Mouse (Mus musculus): ENCODE data around the gene Scfd2. TPM values are rescaled to one million over a fixed set of nuclear protein-coding genes. Genes with fewer than 3 reads are reported as not detected.

Scfd2 gene
- polyA plus RNA-seq, 1 experiment from 2014 or later, result 17.2 TPM

- no peak overlapping the region; the same call in 1 of the 2 replicates for H3K27ac ChIP-seq
- H3K36me3 ChIP-seq, result no peaks in the 10 kb centered on the region
- no peaks in the 10 kb centered on the region for H3K9me3 ChIP-seq
- H3K27me3 ChIP-seq, result no peaks in the 10 kb centered on the region
- 60% methylated on average over 6 of the region's 6 CpGs for WGBS
- no peak overlapping the region for H3K9ac ChIP-seq
- ATAC-seq (ENCODE audit: insufficient number of reproducible peaks, insufficient read depth, low FRiP score, low TSS enrichment, low read depth), result no peak
- no peak overlapping the region for H3K4me2 ChIP-seq
- H3K4me1 ChIP-seq, result peaks cover 66% of the 10 kb centered on the region
- no peak overlapping the region for H3K4me3 ChIP-seq
Measured at GRCm38 (mm10) chr5:74163141-74163540, 368.4 kb downstream of the Scfd2 start.

- no peak for ATAC-seq (ENCODE audit: insufficient number of reproducible peaks, insufficient read depth, low FRiP score, low TSS enrichment, low read depth)
- H3K4me2 ChIP-seq, result peak overlapping the region; percentile 56
- peak overlapping the region; percentile 11 for H3K4me3 ChIP-seq
- WGBS, result 15% methylated on average over 3 of the region's 3 CpGs
- H3K36me3 ChIP-seq, result no peaks in the 10 kb centered on the region
- 0 out of 2 replicates have a peak overlapping the region, but pooled peaks have one; percentile 17 for H3K9ac ChIP-seq
- no peaks in the 10 kb centered on the region for H3K27me3 ChIP-seq
- no peaks in the 10 kb centered on the region for H3K9me3 ChIP-seq
- peaks cover 66% of the 10 kb centered on the region for H3K4me1 ChIP-seq
- H3K27ac ChIP-seq, result peak overlapping the region; percentile 96
Measured at GRCm38 (mm10) chr5:74162013-74162412, 369.5 kb downstream of the Scfd2 start.

DNA sequence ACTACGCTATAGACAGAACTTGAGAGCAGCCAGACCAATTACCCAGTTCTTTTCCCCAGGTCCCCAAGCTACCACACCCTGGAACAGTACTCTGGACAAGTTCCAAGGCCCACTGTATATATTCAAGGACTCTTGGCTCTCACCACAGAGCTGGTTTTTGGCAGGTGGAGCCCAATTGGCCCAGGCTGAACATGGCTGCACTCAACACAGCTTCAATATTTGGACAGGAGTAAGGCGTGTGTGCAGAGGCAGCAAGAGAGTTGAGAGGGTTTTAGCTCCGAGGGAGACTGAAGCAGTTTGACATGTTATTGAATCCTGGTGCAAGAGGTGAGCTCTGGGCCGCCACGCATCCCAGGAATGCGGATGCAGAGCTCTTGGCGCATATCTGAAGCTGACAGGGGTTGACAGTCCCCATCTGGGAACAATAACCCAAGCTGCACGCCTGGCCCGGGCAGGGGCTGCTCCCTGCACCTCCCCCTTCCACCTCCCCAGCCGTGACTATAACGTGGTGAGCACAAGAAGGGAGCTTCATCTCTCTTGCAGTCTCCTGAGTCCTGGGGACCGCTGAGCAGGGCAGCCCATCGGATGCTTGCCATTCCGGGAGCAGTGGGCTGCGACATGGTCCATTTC lies 370.1 kb downstream of the Scfd2 start:
- H3K27ac ChIP-seq, result peak overlapping the region; percentile 96
- H3K36me3 ChIP-seq, result no peaks in the 10 kb centered on the region
- no peaks in the 10 kb centered on the region for H3K9me3 ChIP-seq
- peak overlapping the region; percentile 56 for H3K4me2 ChIP-seq
- no peaks in the 10 kb centered on the region for H3K27me3 ChIP-seq
- WGBS, result 2% methylated on average over 15 of the region's 15 CpGs
- H3K4me1 ChIP-seq, result peaks cover 67% of the 10 kb centered on the region
- ATAC-seq (ENCODE audit: insufficient number of reproducible peaks, insufficient read depth, low FRiP score, low TSS enrichment, low read depth), result peak; percentile 82
- H3K4me3 ChIP-seq, result peak overlapping the region; percentile 11
- peak overlapping the region; percentile 17; the same call in 1 of the 2 replicates for H3K9ac ChIP-seq

GRCm38 (mm10) chr5:74160349-74160748 lies 371.2 kb downstream of the Scfd2 start:
- Histone ChIP-seq H3K27me3 (no peaks in the 10 kb centered on the region), H3K4me2 (no peak overlapping the region), H3K4me3 (no peak overlapping the region), H3K9ac (no peak overlapping the region), H3K9me3 (no peaks in the 10 kb centered on the region), H3K36me3 (no peaks in the 10 kb centered on the region), H3K27ac (peak overlapping the region; percentile 96), H3K4me1 (peaks cover 77% of the 10 kb centered on the region)
- no peak for ATAC-seq (ENCODE audit: insufficient number of reproducible peaks, insufficient read depth, low FRiP score, low TSS enrichment, low read depth)
- 34% methylated on average over 4 of the region's 4 CpGs for WGBS

DNA sequence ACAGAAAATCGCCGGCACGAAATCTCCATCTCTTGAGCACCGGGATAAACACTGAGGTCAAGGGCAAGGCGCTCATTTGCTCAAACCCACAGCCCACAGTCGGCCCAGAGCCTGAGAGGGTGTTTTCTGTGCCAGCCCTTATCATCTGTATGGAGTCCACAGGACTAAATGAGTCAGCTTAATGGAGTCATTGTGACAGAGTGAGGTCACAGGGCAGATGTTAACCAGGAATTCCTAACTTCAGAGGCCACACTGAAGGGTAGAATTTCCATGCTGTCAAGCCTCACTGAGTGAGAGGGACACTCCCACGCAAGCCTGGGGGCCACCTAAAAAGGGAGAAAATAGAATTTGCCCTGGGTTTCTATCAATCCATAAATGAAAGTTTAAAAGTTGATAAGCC lies 371.7 kb downstream of the Scfd2 start:
- ATAC-seq (ENCODE audit: insufficient number of reproducible peaks, insufficient read depth, low FRiP score, low TSS enrichment, low read depth), result no peak
- H3K4me1 ChIP-seq, result peaks cover 79% of the 10 kb centered on the region

DNA sequence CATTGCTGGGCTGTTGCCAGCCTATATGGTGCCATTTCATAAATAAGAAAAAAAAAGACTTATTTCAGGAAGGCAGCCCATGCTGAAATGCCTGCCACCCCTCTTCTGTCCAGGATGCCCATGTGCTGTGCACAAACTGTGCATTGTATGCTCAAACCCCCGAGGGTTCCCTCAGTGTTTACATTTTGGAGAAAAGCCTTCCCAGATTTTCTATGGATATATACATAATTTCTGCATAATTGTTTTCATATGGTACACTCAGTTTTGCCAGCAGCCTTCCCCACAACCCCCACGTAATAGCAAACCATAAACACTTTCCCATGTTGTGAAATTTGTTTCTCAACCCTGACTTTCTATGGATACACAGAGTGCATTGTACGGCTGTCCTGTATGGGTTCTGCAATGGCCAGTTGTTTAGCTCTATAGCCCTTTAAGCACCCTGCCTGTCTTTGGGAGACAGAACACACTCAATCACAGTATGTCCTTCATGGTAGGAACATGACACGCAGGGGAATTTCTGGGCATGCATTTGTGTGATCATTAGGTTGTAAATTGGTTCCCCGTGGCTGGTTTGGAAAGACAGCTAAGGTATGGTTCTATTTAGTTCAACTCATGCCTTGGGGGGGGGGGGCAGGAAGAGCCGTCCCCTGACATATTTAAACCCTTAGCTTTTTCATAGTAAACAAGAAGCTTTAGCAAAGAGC lies 372.5 kb downstream of the Scfd2 start:
- H3K36me3 ChIP-seq, result no peaks in the 10 kb centered on the region
- peak; percentile 68 for ATAC-seq (ENCODE audit: insufficient number of reproducible peaks, insufficient read depth, low FRiP score, low TSS enrichment, low read depth)
- H3K27ac ChIP-seq, result peak overlapping the region; percentile 96

More for the DNA sequence above, 371.7 kb downstream of the Scfd2 start:
- Histone ChIP-seq H3K4me3 (no peak overlapping the region), H3K9ac (no peak overlapping the region), H3K9me3 (no peaks in the 10 kb centered on the region), H3K36me3 (no peaks in the 10 kb centered on the region), H3K27ac (peak overlapping the region; percentile 96), H3K4me2 (peak overlapping the region; percentile 42), H3K27me3 (no peaks in the 10 kb centered on the region)
- WGBS, result 11% methylated on average over 7 of the region's 7 CpGs

GRCm38 (mm10) chr5:74155860-74156351 lies 375.7 kb downstream of the Scfd2 start:
- WGBS, result 36% methylated on average over 7 of the region's 7 CpGs
- no peak overlapping the region for H3K9ac ChIP-seq
- no peak for ATAC-seq (ENCODE audit: insufficient number of reproducible peaks, insufficient read depth, low FRiP score, low TSS enrichment, low read depth)

More for the DNA sequence above, 372.5 kb downstream of the Scfd2 start:
- 0 out of 2 replicates have a peak overlapping the region, but pooled peaks have one; percentile 42 for H3K4me2 ChIP-seq
- WGBS, result 23% methylated on average over 6 of the region's 6 CpGs
- H3K27me3 ChIP-seq, result no peaks in the 10 kb centered on the region
- no peak overlapping the region for H3K9ac ChIP-seq
- H3K4me3 ChIP-seq, result no peak overlapping the region
- no peaks in the 10 kb centered on the region for H3K9me3 ChIP-seq
- H3K4me1 ChIP-seq, result peaks cover 73% of the 10 kb centered on the region

More at GRCm38 (mm10) chr5:74155860-74156351, 375.7 kb downstream of the Scfd2 start:
- Histone ChIP-seq H3K27ac (no peak overlapping the region), H3K4me2 (no peak overlapping the region), H3K36me3 (no peaks in the 10 kb centered on the region), H3K9me3 (no peaks in the 10 kb centered on the region), H3K27me3 (no peaks in the 10 kb centered on the region), H3K4me3 (no peak overlapping the region), H3K4me1 (peaks cover 42% of the 10 kb centered on the region)

Other genes starting within 250 kb of the Scfd2 start
- 107 and 111 TPM in 2 replicates for gene Fip1l1, start 3.7 kb upstream of the Scfd2 start, polyA plus RNA-seq (2015; fragmentation: Nextera tagmentation; extraction: Ambion mirVana)
- 2.0 and 3.6 TPM in 2 replicates for gene Lnx1, start 171.2 kb upstream of the Scfd2 start, polyA plus RNA-seq (2015; fragmentation: Nextera tagmentation; extraction: Ambion mirVana)

Measured in embryonic facial prominence, embryonic 13.5 days (tissue).